Mouse (Mus musculus) thymus, adult 2 months (tissue): ENCODE measurements around the gene Gm28308.

Experiments
- CTCF ChIP-seq: fragments of 200-500 bp; IDR thresholded peaks from 2 replicates; pipeline ENCODE4 v1.5.1; 2012; ENCODE audit warnings: mild to moderate bottlenecking, control low read depth, low read length, moderate library complexity, borderline replicate concordance; ENCODE audit not compliant: control insufficient read depth, poor library complexity, insufficient read depth; ENCODE audit errors: extremely low read depth
- POLR2A ChIP-seq: fragments of 200-500 bp; IDR thresholded peaks from 2 replicates; pipeline ENCODE4 v1.6.1; 2012; ENCODE audit warnings: mild to moderate bottlenecking, low read length, control low read depth, moderate library complexity; ENCODE audit not compliant: control insufficient read depth, poor library complexity, insufficient read depth; ENCODE audit errors: extremely low read depth

GRCm38 (mm10) chr6:52155471-52155870 lies 57.7 kb downstream of the Gm28308 start:
- TF ChIP-seq CTCF (no peak), POLR2A (no peak)
